Mouse (Mus musculus) cerebellum, adult 2 months (tissue): ENCODE results near the gene Wdr46.
A peak's percentile ranks its signal among the peaks of the same experiment; 100 is the strongest.

ENCODE experiments used
- CTCF ChIP-seq: fragments of 200-500 bp; IDR thresholded peaks from 2 replicates; pipeline ENCODE4 v1.5.1; 2011; ENCODE audit warnings: low read depth, mild to moderate bottlenecking, control low read depth, low read length, moderate library complexity, borderline replicate concordance; ENCODE audit not compliant: insufficient read depth
- POLR2A ChIP-seq: fragments of 200-500 bp; IDR thresholded peaks from 2 replicates; pipeline ENCODE4 v1.6.1; 2011; ENCODE audit warnings: low read length, control low read depth, borderline replicate concordance; ENCODE audit not compliant: insufficient read depth

GRCm38 (mm10) chr17:33920282-33921097 lies 20.0 kb upstream of the Wdr46 start:
- TF ChIP-seq CTCF (peak; percentile 90), POLR2A (no peak)
